Mouse (Mus musculus): ENCODE results near the gene Lat2. TPM values are rescaled to one million over a fixed set of nuclear protein-coding genes. Genes with fewer than 3 reads are reported as not detected.

Gene Lat2
- total and polyA plus RNA-seq, 2 experiments from 2014 or later = 1.9 to 10.7 TPM

DNA sequence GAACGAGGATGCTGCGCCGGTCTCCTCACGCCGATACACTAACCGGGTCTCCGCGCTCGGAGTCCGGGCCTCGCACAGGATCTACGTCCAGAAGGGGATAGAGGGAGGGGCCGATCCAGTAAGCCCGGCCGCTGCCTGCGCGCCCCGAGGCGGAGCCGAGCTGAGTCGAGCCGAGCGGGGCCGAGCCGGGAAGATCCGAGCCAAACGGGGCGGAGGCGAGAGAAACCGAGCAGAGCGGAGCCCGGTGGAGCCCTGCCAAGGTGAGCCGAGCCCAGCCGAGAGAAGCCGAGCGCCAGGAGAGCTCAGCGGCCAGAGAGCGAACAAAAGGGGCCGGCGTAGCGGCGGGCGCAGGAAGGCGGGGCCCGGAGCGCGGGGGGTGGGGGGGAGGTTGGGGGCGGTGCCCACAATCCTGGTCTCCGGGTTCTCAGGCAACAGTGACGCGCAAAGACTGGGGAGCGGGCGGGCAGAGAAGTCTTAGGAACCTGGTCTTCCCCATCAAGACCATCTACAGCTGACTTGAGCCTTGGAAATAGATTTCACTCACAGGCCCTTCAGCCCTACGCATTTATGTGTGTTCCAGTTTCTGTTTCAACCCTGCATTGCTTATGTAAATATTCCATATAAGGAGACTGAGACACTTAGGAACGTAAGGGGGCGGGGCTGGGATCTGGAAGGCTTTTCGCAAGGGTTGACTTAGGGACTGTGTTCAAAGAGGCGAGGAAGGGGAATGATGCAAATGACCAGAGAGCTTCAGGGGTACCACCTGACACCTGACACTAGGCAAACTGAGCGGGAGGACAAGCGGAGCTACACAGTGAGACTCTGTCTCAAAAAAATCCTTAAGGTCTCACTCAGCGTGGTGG, 62.5 kb downstream of the Lat2 start, which contains the start of gene Clip2:
Gene Clip2, minus strand, starts transcription at position 325 of the 863 bp plus-strand sequence.
- H3K4me1 ChIP-seq (ENCODE audit: control insufficient read depth, insufficient read depth) = 0 out of 2 replicates have a peak, but pooled peaks cover 3% of the 10 kb centered on the region

DNA sequence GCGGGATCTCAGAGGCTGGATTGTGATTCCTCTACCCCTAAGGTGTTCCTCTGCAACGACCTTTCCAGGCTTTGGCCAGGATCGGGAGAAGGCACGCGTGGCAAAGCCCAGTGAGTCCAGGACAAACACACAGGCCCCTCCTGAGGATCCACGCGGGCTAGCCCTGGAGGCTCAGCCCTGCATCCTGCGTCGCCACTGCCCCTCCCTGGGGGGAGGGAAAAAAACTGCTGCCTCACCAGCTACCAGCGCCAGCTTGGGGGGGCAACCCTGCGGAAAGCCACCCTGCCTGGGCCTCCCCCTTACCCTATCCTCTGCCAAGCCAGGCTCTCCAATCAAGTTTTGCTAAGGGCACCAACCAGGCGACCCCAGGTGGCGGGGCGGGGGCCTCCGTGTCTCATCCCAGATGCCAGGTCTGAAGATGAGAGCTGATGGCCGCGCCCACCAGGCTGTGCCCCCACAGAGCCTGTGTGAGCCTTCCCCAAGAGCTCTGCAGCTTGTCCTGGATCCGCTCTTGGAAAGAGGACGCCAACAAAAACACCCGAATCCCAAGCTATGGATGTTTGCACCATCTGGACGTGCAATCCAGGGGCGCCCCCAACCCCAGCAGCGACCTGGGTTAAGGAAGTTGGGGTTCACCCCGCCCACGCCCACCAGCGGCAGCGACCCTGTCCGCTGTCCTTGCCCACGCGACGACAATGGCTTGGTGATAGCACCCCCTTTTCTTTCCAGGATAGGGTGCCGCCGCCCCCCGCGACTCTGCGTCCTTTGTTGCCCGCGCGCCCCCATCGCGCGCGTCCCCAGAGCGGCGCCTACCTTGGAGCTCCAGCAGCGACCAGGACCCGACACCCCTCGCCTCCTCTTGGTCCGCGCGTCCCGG, 63.4 kb downstream of the Lat2 start:
- Histone ChIP-seq H3K9ac (replicated peaks; ENCODE audit: low read depth, low read length) (peak overlapping the region; percentile 78), H3K36me3 (replicated peaks; ENCODE audit: control insufficient read depth, insufficient read depth, low read length) (no peaks in the 10 kb centered on the region), H3K4me1 (ENCODE audit: control insufficient read depth, insufficient read depth) (0 out of 2 replicates have a peak, but pooled peaks cover 3% of the 10 kb centered on the region), H3K27ac (ENCODE audit: low read depth) (peak overlapping the region; percentile 81), H3K27me3 (ENCODE audit: control insufficient read depth, insufficient read depth, low read length) (0 out of 2 replicates have a peak, but pooled peaks cover 3% of the 10 kb centered on the region), H3K9me3 (replicated peaks; ENCODE audit: control insufficient read depth, low read length) (no peaks in the 10 kb centered on the region), H3K4me3 (ENCODE audit: low read depth, low read length) (peak overlapping the region; percentile 72), H3K4me2 (ENCODE audit: low read depth, low read length) (peak overlapping the region; percentile 86)
- DNase-seq (ENCODE audit: low spot score) (no peak), ATAC-seq (ENCODE audit: insufficient read depth, low read depth) (no peak)
- no peak for TF ChIP-seq EP300 (IDR thresholded peaks at IDR 0.05; ENCODE audit: low read depth)
- no peak for TF ChIP-seq CTCF (IDR thresholded peaks at IDR 0.05; ENCODE audit: low read depth)
- WGBS = 3% methylated on average over 39 of the region's 52 CpGs

More for the DNA sequence above, 62.5 kb downstream of the Lat2 start, which contains the start of gene Clip2:
- H3K27ac ChIP-seq (ENCODE audit: low read depth) = peak within 1 kb of the TSS; percentile 81
- DNase-seq (ENCODE audit: low spot score) (peak; percentile 97), ATAC-seq (ENCODE audit: insufficient read depth, low read depth) (peak; percentile 95)
- H3K27me3 ChIP-seq (ENCODE audit: control insufficient read depth, insufficient read depth, low read length) = 0 out of 2 replicates have a peak, but pooled peaks cover 3% of the 10 kb centered on the region
- TF ChIP-seq CTCF (IDR thresholded peaks at IDR 0.05; ENCODE audit: low read depth) (peak; percentile 20; the same call in 1 of the 2 replicates), EP300 (IDR thresholded peaks at IDR 0.05; ENCODE audit: low read depth) (0 out of 2 replicates have a peak, but pooled peaks have one; percentile 21)
- 2% methylated on average over 54 of the region's 61 CpGs for WGBS
- H3K9me3 ChIP-seq (replicated peaks; ENCODE audit: control insufficient read depth, low read length) = no peaks in the 10 kb centered on the region
- H3K4me3 ChIP-seq (ENCODE audit: low read depth, low read length) = peak within 1 kb of the TSS; percentile 72
- peak within 1 kb of the TSS; percentile 86 for H3K4me2 ChIP-seq (ENCODE audit: low read depth, low read length)
- peak within 1 kb of the TSS; percentile 78 for H3K9ac ChIP-seq (replicated peaks; ENCODE audit: low read depth, low read length)
- no peaks in the 10 kb centered on the region for H3K36me3 ChIP-seq (replicated peaks; ENCODE audit: control insufficient read depth, insufficient read depth, low read length)

DNA sequence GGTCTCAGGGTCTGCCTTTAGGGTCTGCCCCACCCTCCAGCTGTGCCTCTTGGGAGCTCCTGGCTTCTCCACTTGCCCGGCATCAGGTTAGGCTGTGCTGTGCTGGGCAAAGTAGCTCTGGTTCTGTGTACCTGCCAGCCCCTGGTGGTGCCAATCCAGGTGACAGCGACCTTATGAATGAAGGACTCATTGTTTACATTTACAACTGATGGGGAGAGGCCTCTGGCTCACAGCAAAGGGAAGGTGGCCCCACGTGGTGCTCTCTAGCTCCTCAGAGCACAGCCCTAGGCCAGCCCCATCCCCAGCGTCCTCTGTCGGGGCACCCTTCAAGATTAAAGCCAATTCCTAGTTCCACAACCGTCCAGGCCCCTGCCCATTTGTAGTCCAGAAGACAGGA, 64.0 kb downstream of the Lat2 start:
- ATAC-seq (ENCODE audit: insufficient read depth, low read depth) = no peak
- WGBS = 14% methylated on average over 6 of the region's 6 CpGs

More for the DNA sequence above, 64.0 kb downstream of the Lat2 start:
- Histone ChIP-seq H3K9ac (replicated peaks; ENCODE audit: low read depth, low read length) (peak overlapping the region; percentile 78), H3K4me1 (ENCODE audit: control insufficient read depth, insufficient read depth) (0 out of 2 replicates have a peak, but pooled peaks cover 3% of the 10 kb centered on the region), H3K27me3 (ENCODE audit: control insufficient read depth, insufficient read depth, low read length) (0 out of 2 replicates have a peak, but pooled peaks cover 3% of the 10 kb centered on the region), H3K36me3 (replicated peaks; ENCODE audit: control insufficient read depth, insufficient read depth, low read length) (no peaks in the 10 kb centered on the region), H3K27ac (ENCODE audit: low read depth) (peak overlapping the region; percentile 81; the same call in 1 of the 2 replicates), H3K9me3 (replicated peaks; ENCODE audit: control insufficient read depth, low read length) (no peaks in the 10 kb centered on the region), H3K4me2 (ENCODE audit: low read depth, low read length) (peak overlapping the region; percentile 86), H3K4me3 (ENCODE audit: low read depth, low read length) (peak overlapping the region; percentile 72)
- no peak for DNase-seq (ENCODE audit: low spot score)
- TF ChIP-seq CTCF (IDR thresholded peaks at IDR 0.05; ENCODE audit: low read depth) (no peak), EP300 (IDR thresholded peaks at IDR 0.05; ENCODE audit: low read depth) (no peak)

Small RNAs within 50 kb of the gene (microRNA-seq; reads per million reads assigned to microRNA genes)
- not detected for gene Mir7228

Other genes with a start within 250 kb of the Lat2 start
- 28.8 and 63.7 TPM in 2 replicates for gene Gtf2ird1, start 158.3 kb downstream of the Lat2 start, total RNA-seq (2014; rRNA removed; ENCODE audit: low replicate concordance)
- 20.5 and 27.7 TPM in 2 replicates for gene Gtf2ird1, start 158.3 kb downstream of the Lat2 start, polyA plus RNA-seq (2015; fragmentation: Nextera tagmentation; extraction: Ambion mirVana)
- gene Clip2, start 62.6 kb downstream of the Lat2 start, total RNA-seq (2014; rRNA removed; ENCODE audit: low replicate concordance) = 11.3 and 14.0 TPM in 2 replicates
- gene Clip2, start 62.6 kb downstream of the Lat2 start, polyA plus RNA-seq (2015; fragmentation: Nextera tagmentation; extraction: Ambion mirVana) = 0.86 and 0.87 TPM in 2 replicates
- not detected in 2 replicates for gene Syna, start 54.9 kb downstream of the Lat2 start, total RNA-seq (2014; rRNA removed; ENCODE audit: low replicate concordance)
- not detected in 2 replicates for gene Syna, start 54.9 kb downstream of the Lat2 start, polyA plus RNA-seq (2015; fragmentation: Nextera tagmentation; extraction: Ambion mirVana)
- gene Rfc2, start 33.7 kb downstream of the Lat2 start, total RNA-seq (2014; rRNA removed; ENCODE audit: low replicate concordance) = 53.1 and 64.6 TPM in 2 replicates
- 92.1 and 99.5 TPM in 2 replicates for gene Rfc2, start 33.7 kb downstream of the Lat2 start, polyA plus RNA-seq (2015; fragmentation: Nextera tagmentation; extraction: Ambion mirVana)
- gene Eif4h, start 24.5 kb upstream of the Lat2 start, total RNA-seq (2014; rRNA removed; ENCODE audit: low replicate concordance) = 430 and 516 TPM in 2 replicates
- gene Eif4h, start 24.5 kb upstream of the Lat2 start, polyA plus RNA-seq (2015; fragmentation: Nextera tagmentation; extraction: Ambion mirVana) = 230 and 241 TPM in 2 replicates
- 6.9 and 12.1 TPM in 2 replicates for gene Limk1, start 73.6 kb upstream of the Lat2 start, total RNA-seq (2014; rRNA removed; ENCODE audit: low replicate concordance)
- 2.4 TPM in 2 replicates for gene Limk1, start 73.6 kb upstream of the Lat2 start, polyA plus RNA-seq (2015; fragmentation: Nextera tagmentation; extraction: Ambion mirVana)
- 313 and 411 TPM in 2 replicates for gene Eln, start 132.3 kb upstream of the Lat2 start, total RNA-seq (2014; rRNA removed; ENCODE audit: low replicate concordance)
- 362 and 388 TPM in 2 replicates for gene Eln, start 132.3 kb upstream of the Lat2 start, polyA plus RNA-seq (2015; fragmentation: Nextera tagmentation; extraction: Ambion mirVana)

Measured in heart, postnatal 0 days (tissue).